Mouse (Mus musculus) embryo, embryonic 9.5 days (tissue): Measurements from ENCODE around the gene B4galnt1.
"Not testable (repeated sequence)": the region's sequence is repeated elsewhere in the genome, so short reads cannot be mapped to it uniquely, and the experiment has no call there.

Experiments used
- DNase-seq: peaks from one replicate; pipeline ENCODE4 v3.0.0-alpha.2; 2017; ENCODE audit errors: extremely low spot score

B4galnt1 gene

DNA sequence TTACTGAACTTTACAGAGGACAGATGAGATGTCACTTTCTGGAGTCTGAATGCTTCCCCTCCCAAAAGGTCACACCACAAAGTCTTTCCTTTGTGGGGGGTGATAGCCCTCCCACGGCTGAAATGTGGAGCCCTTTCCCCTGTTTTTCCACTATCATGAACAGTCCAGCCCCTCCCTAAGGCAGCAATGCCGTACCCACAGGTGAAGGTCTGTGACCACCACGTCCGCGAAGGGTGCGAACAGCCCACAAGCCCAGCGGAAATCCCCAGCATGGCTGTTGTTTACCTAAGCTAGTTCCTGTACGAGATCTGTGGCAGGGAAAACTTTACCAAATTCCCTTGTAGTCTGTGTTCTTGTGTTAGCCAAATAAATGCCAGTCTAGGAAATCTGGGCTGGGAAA is 23.5 kb upstream of the B4galnt1 start:
- DNase-seq = no peak

DNA sequence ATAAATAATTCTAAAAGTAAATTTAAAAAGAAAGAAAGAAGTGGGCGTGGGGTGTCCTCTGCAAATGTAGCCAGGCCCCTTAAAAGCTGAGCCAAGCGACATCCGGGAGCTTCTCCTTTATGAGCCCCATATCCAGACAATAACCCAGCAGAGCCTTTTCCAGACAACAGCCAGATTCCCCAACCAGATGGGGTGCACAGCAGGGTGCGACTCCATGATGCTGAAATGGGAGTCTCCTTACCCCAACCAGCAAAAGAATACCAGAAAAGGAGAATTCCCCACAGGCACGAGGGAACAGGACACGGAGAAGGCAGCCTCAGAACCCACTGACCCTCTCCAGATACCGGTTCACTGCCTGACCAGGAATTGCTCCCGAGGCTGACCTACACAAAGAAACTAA is 21.8 kb upstream of the B4galnt1 start:
- DNase-seq = no peak

GRCm38 (mm10) chr10:127144536-127144935 is 20.5 kb upstream of the B4galnt1 start:
- DNase-seq = no peak

DNA sequence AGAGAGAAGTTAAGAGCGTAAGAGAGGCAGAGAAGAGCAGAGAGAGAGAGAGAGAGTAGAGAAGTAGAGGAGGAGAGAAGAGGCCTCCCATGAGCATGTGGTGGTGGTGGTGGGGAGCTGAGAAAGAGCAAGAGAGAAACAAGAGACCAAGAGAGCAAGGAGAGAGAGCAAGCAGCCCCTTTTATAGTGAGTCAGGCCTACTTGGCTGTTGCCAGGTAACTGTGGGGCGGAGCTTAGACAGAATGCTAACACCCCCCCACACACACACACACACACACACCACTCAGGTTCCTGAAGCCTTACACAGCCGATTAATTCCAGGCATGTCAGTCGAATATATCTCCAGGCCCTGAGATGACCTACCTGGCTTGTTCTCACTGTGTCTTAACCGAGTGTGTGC is 19.7 kb upstream of the B4galnt1 start:
- no peak for DNase-seq

GRCm38 (mm10) chr10:127147135-127147534 is 17.9 kb upstream of the B4galnt1 start:
- no peak for DNase-seq

GRCm38 (mm10) chr10:127150471-127150872 is 14.6 kb upstream of the B4galnt1 start:
- no peak for DNase-seq

DNA sequence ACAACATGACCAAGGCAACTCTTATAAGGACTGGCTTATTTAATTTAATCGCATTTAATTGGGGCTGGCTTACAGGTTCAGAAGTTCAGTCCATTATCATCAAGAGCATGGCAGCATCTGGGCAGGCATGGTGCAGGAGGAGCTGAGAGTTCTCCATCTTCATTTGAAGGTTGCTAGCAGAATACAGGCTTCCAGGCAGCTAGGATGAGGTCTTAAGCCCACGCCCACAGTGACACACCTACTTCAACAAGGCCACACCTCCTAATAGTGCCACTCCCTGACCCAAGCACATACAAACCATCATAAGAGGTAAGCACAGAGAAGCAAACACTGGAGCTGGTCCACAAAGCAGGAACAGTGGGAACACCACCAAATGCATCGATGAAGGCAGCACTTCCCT is 13.8 kb upstream of the B4galnt1 start:
- not testable (repeated sequence) for DNase-seq

GRCm38 (mm10) chr10:127152556-127152955 is 12.5 kb upstream of the B4galnt1 start:
- not testable (repeated sequence) for DNase-seq

DNA sequence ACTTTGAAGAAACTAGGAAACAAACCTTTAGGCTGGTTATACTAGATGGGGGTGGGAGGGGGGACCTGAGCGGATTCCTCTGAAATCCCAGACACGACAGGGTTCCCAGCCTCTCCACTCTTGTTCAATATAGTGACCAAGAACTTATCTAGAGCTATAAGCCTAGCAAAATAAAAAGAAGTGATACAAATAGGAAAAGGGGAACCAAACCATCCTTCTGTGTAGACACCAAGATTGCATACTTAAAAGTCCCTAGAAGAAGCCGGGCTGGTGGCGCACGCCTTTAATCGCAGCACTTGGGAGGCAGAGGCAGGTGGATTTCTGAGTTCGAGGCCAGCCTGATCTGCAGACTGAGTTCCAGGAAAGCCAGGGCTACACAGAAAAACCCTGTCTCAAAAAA is 11.7 kb upstream of the B4galnt1 start:
- DNase-seq = no peak

DNA sequence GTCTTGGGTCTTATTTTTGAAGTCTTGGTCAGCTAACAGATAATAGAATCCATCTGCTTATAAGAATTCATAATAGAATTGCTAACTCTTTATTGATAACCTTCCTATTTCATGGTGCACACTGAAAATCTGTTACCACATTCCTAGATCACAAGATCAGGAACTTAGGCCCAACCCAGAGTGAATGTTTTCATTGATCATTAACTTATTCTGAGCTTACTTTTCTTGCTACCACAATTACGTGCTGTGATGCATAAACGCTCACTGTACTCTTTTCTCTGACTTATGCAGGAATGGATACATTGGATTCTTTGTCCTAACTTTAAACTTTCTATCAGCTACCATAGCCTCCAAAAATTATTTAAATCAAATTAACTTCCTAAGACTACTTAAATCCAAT is 10.8 kb upstream of the B4galnt1 start:
- no peak for DNase-seq

- no peak for DNase-seq
Measured at GRCm38 (mm10) chr10:127154652-127155051, 10.4 kb upstream of the B4galnt1 start.

DNA sequence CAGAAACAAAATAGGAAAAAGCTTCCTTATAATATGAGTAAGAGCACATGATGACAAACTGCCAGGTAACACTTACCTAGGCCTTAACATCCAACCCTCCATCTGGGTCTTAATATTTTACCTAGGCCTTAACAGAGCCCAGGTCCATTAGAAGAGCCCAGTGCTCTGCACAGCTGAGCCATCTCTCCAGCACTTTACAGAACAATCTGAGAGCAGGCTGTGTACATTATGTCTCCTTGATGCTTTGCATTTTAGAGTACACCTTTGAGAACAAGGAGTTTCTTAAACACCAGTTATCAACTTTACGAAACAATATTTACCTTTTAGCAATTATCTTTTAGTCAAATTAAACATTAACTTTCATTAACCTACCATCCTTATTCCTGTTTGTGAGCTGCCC is 8.9 kb upstream of the B4galnt1 start:
- DNase-seq = no peak

DNA sequence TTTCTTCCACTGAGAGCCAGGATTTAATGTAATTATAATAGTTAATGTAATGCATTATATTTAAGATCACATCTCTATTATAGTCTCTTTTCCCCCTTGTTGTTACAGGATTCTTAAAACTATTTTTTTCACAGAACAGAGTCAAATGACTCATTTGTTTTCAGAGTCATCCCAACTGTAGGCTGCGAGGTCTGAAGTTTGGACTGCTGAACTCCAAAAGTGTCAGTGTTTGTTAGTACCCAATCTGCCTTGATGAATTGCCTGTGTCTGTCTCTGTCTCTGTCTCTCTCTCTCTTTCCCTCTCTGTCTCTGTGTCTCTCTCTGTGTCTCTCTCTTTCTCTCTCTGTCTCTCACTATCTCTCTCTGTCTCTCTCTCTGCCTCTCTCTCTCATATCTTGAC is 8.5 kb upstream of the B4galnt1 start:
- no peak for DNase-seq

GRCm38 (mm10) chr10:127158471-127158870 is 6.6 kb upstream of the B4galnt1 start:
- DNase-seq = no peak

GRCm38 (mm10) chr10:127160081-127160480 is 4.9 kb upstream of the B4galnt1 start:
- no peak for DNase-seq

- no peak for DNase-seq
Measured at GRCm38 (mm10) chr10:127160728-127161127, 4.3 kb upstream of the B4galnt1 start.

DNA sequence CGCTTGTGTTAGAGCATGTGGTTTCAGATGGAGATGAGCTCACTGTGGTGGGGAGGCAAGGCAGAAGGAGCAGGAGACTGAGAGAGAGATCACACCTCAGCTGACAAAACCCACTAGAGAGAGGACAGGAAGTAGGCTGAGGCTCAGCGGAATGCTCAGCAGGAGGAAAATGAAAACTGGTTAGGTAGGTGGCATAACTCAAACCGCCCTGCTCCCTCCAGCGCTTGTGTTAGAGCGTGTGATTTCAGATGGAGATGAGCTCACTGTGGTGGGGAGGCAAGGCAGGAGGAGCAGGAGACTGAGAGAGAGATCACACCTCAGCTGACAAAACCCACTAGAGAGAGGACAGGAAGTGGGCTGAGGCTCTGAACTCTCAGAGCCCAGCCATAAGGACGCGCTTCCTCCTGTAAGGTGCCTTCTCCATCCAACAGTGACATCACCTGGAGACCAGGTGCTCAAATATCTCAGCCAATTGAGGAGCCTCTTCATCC is 2.2 kb upstream of the B4galnt1 start:
- DNase-seq = not testable (repeated sequence)

DNA sequence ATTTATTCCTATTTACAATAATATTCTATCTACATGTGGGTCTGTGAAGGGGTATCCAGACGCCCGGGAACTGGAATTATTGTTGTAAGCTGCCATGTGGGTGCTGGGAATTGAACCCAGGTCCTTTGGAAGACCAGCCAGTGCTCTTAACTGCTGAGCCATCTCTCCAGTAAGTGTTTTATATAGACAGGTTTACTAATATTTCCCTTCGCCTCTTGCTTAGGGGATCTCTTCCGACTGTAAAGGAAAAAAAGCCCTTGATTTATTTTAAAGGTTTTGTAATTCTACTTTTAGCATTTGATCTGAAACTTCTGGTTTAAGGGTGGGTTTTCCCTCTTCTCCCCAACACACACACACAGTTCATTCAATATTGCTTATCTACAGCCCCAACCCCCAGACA is 835 bp upstream of the B4galnt1 start:
- DNase-seq = no peak

GRCm38 (mm10) chr10:127165354-127165653 is 279 bp downstream of the B4galnt1 start:
- DNase-seq = peak; percentile 65

- peak; percentile 64 for DNase-seq
Measured at GRCm38 (mm10) chr10:127165654-127166403, 804 bp downstream of the B4galnt1 start.

- DNase-seq = no peak
Measured at GRCm38 (mm10) chr10:127166404-127166715, 1.3 kb downstream of the B4galnt1 start.

GRCm38 (mm10) chr10:127166771-127167613 is 2.0 kb downstream of the B4galnt1 start:
- DNase-seq = no peak

DNA sequence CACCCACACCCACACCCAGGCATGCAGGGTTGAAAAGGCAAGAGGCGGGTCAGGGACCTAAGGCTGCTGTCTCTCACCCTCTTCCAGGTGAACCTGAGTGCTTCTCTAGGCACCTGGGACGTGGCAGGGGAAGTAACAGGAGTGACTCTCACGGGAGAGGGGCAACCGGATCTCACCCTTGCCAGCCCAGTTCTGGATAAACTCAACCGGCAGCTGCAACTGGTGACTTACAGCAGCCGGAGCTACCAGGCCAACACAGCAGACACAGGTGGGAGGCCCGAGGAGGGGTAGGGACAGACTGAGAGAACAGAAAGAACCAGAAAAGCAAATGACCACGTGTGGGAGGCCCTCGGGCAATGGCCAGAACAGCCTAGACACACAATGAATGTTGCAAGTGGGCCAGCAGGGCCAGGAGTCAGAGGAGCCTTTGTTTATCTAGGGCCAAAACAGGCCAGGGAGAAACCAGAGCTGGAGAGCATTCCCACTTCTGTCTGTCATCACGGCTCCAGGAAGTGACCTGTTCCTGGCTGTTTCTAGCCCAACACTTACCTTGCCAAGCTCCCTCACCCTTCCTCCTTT is 2.7 kb downstream of the B4galnt1 start:
- no peak for DNase-seq
